Mouse (Mus musculus) lung, postnatal 0 days (tissue): ENCODE measurements around the gene Sema4a. TPM values are rescaled to one million over a fixed set of nuclear protein-coding genes. Genes with fewer than 3 reads are reported as not detected.

Experiments
- ATAC-seq: fragments of 200-750 bp; cut with Nextera tagmentation; 2 replicates; pipeline ENCODE4 v1.8.0; 2017; ENCODE audit warnings: moderate library complexity
- DNase-seq: peaks from one replicate; pipeline ENCODE4 v3.0.0-alpha.2; 2016; ENCODE audit warnings: low spot score
- H3K27ac ChIP-seq: fragments of 300-500 bp; sonication (generic); 2 replicates; pipeline ENCODE4 v1.5.1; 2014; ENCODE audit warnings: antibody characterized with exemption, mild to moderate bottlenecking, low read length, mixed read lengths
- H3K27me3 ChIP-seq: fragments of 300-500 bp; sonication (generic); replicated peaks from 2 replicates; pipeline ENCODE4 v1.6.1; 2014; ENCODE audit warnings: low read length, mixed read lengths; ENCODE audit not compliant: insufficient read depth
- H3K36me3 ChIP-seq: fragments of 300-500 bp; sonication (generic); 2 replicates; pipeline ENCODE4 v1.6.1; 2014; ENCODE audit warnings: low read length, mixed read lengths; ENCODE audit not compliant: insufficient read depth
- H3K4me1 ChIP-seq: fragments of 300-500 bp; sonication (generic); 2 replicates; pipeline ENCODE4 v1.6.1; 2014; ENCODE audit warnings: antibody characterized with exemption, low read depth, low read length, mixed read lengths; ENCODE audit not compliant: insufficient read depth
- H3K4me2 ChIP-seq: fragments of 300-500 bp; sonication (generic); replicated peaks from 2 replicates; pipeline ENCODE4 v1.6.1; 2014; ENCODE audit warnings: low read depth, mild to moderate bottlenecking, low read length, moderate library complexity, mixed read lengths
- H3K4me3 ChIP-seq: fragments of 300-500 bp; sonication (generic); 2 replicates; pipeline ENCODE4 v1.5.1; 2014; ENCODE audit warnings: low read depth, low read length
- H3K9ac ChIP-seq: fragments of 300-500 bp; sonication (generic); replicated peaks from 2 replicates; pipeline ENCODE4 v1.6.1; 2014; ENCODE audit warnings: low read depth, mild to moderate bottlenecking
- H3K9me3 ChIP-seq: fragments of 300-500 bp; sonication (generic); 2 replicates; pipeline ENCODE4 v1.6.1; 2016; ENCODE audit warnings: low read length, mixed read lengths
- CTCF ChIP-seq: IDR thresholded peaks from 2 replicates; pipeline ENCODE4 v1.5.1; 2016; ENCODE audit warnings: antibody characterized with exemption, mild to moderate bottlenecking
- EP300 ChIP-seq: IDR thresholded peaks from 2 replicates; pipeline ENCODE4 v1.6.1; 2016; ENCODE audit warnings: antibody characterized with exemption, mild to moderate bottlenecking, control low read depth
- WGBS: fragments of 180-500 bp; shearing (Covaris S2); extraction: QIAGEN DNeasy Blood & Tissue Kit; methylation state at CpG from one replicate; pipeline ENCODE4 v1.1.7; 2014; 5-methylcytosine and 5-hydroxymethylcytosine counted together
- polyA plus RNA-seq: library from polyadenylated mRNA; unstranded; fragments of >200 nt; fragmentation: Nextera tagmentation; extraction: Ambion mirVana; gene quantifications from 2 replicates; pipeline ENCODE4 v1.2.1, GENCODE M21; 2015

Sema4a gene
- polyA plus RNA-seq, 1 experiment from 2014 or later: 9.2 TPM

GRCm38 (mm10) chr3:88452246-88452645 is 8.7 kb downstream of the Sema4a start:
- no peaks in the 10 kb centered on the region for H3K4me1 ChIP-seq
- DNase-seq (no peak), ATAC-seq (no peak)
- no peak overlapping the region for H3K4me3 ChIP-seq
- no peak overlapping the region for H3K27ac ChIP-seq
- no peak overlapping the region for H3K4me2 ChIP-seq
- 64% methylated on average over 5 of the region's 5 CpGs for WGBS
- H3K9me3 ChIP-seq: no peaks in the 10 kb centered on the region
- no peaks in the 10 kb centered on the region for H3K27me3 ChIP-seq
- TF ChIP-seq CTCF: no peak
- no peak for TF ChIP-seq EP300
- H3K36me3 ChIP-seq: no peaks in the 10 kb centered on the region
- no peak overlapping the region for H3K9ac ChIP-seq

DNA sequence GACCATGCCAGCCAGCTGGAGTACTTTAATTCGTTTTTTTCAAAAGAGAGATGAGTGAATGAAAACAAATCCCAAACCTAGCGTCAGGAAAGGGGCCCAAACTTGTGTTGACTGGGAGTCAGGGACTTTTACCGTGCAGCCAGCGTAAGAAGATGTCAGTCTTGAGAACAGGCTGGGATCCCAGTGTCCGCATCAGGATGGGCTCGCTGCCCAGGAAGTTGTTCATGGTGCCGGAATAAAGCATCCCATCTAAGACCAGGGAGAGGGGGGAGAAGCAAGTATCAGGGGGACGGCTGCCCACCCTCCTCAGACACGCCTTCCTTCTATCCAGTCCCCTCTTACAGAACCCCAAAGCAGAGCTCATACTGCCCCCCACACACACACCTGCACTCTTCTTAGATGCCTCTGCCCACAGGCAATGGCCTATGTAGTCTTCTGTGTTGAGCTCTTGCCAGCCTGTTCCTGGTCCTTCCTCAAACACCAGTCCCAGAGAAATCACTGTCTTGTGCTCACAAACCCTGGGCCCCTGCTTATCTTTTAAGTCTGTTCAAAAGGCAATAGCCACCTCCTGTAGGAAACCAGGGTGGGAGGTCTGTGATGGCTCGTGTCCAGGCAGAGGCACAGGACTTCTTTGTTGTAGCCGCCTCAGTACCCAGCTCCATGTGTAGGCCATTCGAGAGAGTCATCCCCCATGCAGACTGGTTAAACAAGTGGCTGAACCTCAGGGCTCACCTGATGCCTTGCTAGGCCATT is 10.4 kb downstream of the Sema4a start:
- WGBS: 65% methylated on average over 12 of the region's 12 CpGs

GRCm38 (mm10) chr3:88449395-88450023 is 11.5 kb downstream of the Sema4a start:
- Histone ChIP-seq H3K9ac (no peak overlapping the region), H3K9me3 (no peaks in the 10 kb centered on the region), H3K4me3 (no peak overlapping the region), H3K4me1 (no peaks in the 10 kb centered on the region), H3K27me3 (no peaks in the 10 kb centered on the region), H3K27ac (no peak overlapping the region), H3K36me3 (no peaks in the 10 kb centered on the region), H3K4me2 (no peak overlapping the region)
- TF ChIP-seq EP300: no peak
- no peak for TF ChIP-seq CTCF
- no peak for ATAC-seq
- WGBS: 16% methylated on average over 21 of the region's 21 CpGs
- no peak for DNase-seq

More for the DNA sequence above, 10.4 kb downstream of the Sema4a start:
- Histone ChIP-seq H3K36me3 (no peaks in the 10 kb centered on the region), H3K9me3 (no peaks in the 10 kb centered on the region), H3K27me3 (no peaks in the 10 kb centered on the region), H3K4me1 (no peaks in the 10 kb centered on the region), H3K4me3 (no peak overlapping the region), H3K9ac (no peak overlapping the region), H3K4me2 (no peak overlapping the region), H3K27ac (no peak overlapping the region)
- no peak for ATAC-seq
- no peak for DNase-seq
- TF ChIP-seq EP300 (no peak), CTCF (no peak)

GRCm38 (mm10) chr3:88448443-88448842 is 12.5 kb downstream of the Sema4a start:
- no peaks in the 10 kb centered on the region for H3K4me1 ChIP-seq
- H3K9me3 ChIP-seq: no peaks in the 10 kb centered on the region
- DNase-seq: no peak
- no peak for TF ChIP-seq CTCF
- TF ChIP-seq EP300: no peak
- 72% methylated on average over 8 of the region's 8 CpGs for WGBS
- no peak overlapping the region for H3K9ac ChIP-seq
- H3K4me3 ChIP-seq: no peak overlapping the region
- ATAC-seq: no peak
- H3K27me3 ChIP-seq: no peaks in the 10 kb centered on the region
- no peaks in the 10 kb centered on the region for H3K36me3 ChIP-seq
- H3K4me2 ChIP-seq: no peak overlapping the region
- no peak overlapping the region for H3K27ac ChIP-seq

DNA sequence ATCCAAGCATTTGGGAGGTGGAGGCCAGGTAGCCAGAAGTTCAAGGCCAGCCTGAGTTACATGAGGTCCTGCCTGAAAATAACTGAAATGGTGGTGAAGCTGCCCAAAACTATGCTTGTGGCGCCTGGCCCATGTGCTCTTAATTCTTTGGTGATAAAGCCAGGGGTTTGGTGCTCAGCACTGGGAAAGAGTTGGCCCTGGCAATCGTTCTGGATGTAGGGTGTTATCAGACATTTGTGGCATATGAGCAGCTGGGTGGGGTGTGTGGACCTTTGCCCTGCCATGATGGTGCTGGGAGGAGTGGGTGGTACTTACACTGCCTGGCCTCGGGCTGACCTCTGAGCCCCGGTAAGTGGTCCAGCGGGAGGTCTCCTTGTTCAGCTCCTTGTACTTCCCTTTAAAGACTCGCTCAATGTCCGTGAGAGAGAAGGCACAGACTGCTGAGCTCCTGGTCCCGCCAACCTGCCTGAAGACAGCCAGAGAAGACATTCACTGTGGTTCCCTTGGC is 13.3 kb downstream of the Sema4a start:
- ATAC-seq (no peak), DNase-seq (no peak)
- TF ChIP-seq CTCF (no peak), EP300 (no peak)
- no peaks in the 10 kb centered on the region for H3K4me1 ChIP-seq
- H3K9me3 ChIP-seq: no peaks in the 10 kb centered on the region
- no peak overlapping the region for H3K4me2 ChIP-seq
- no peak overlapping the region for H3K27ac ChIP-seq
- H3K27me3 ChIP-seq: no peaks in the 10 kb centered on the region
- no peaks in the 10 kb centered on the region for H3K36me3 ChIP-seq
- H3K4me3 ChIP-seq: no peak overlapping the region
- 48% methylated on average over 8 of the region's 8 CpGs for WGBS
- H3K9ac ChIP-seq: no peak overlapping the region

- ATAC-seq (no peak), DNase-seq (peak; percentile 28)
- H3K4me2 ChIP-seq: no peak overlapping the region
- no peaks in the 10 kb centered on the region for H3K9me3 ChIP-seq
- H3K4me3 ChIP-seq: no peak overlapping the region
- TF ChIP-seq EP300 (no peak), CTCF (no peak)
- no peak overlapping the region for H3K27ac ChIP-seq
- H3K9ac ChIP-seq: no peak overlapping the region
- no peaks in the 10 kb centered on the region for H3K4me1 ChIP-seq
- H3K36me3 ChIP-seq: no peaks in the 10 kb centered on the region
- no peaks in the 10 kb centered on the region for H3K27me3 ChIP-seq
- 41% methylated on average over 8 of the region's 8 CpGs for WGBS
These were observed 14.4 kb downstream of the Sema4a start for GRCm38 (mm10) chr3:88446471-88447123.
